Comparison of ENCODE assay signal across 8 mouse cellular contexts in genomic region chr4:148130133-148130532, GRCm38 (mm10). TPM values are rescaled to one million over a fixed set of nuclear protein-coding genes. Genes with fewer than 3 reads are reported as not detected.
DNase-seq lines count a peak whose midpoint lies in the region; ATAC-seq lines count a peak whose summit lies in the region.

Gene Mad2l2, plus strand, starts transcription at chr4:148130384.

- ATAC-seq in inflammation-experienced regulatory T-cells, adult 6 months: no peak
- no peak for ATAC-seq in erythroid progenitor cell, adult 5-6 weeks (replicated peaks; ENCODE audit: low FRiP score, poor library complexity, severe bottlenecking)

- H3K4me1 ChIP-seq in midbrain, embryonic 10.5 days: peaks cover 65% of the 10 kb centered on the region

- peaks cover 16% of the 10 kb centered on the region for H3K36me3 ChIP-seq in midbrain, embryonic 10.5 days

- peak within 1 kb of the TSS; percentile 71 for H3K4me3 ChIP-seq in midbrain, embryonic 10.5 days

- H3K9me3 ChIP-seq in midbrain, embryonic 10.5 days (replicated peaks): no peaks in the 10 kb centered on the region; the same call in 1 of the 2 replicates

- H3K27ac ChIP-seq in midbrain, embryonic 10.5 days (replicated peaks): peak within 1 kb of the TSS; percentile 99

- H3K27me3 ChIP-seq in midbrain, embryonic 10.5 days (ENCODE audit: low read depth, poor library complexity, severe bottlenecking): peaks cover 59% of the 10 kb centered on the region

- no peak for DNase-seq in layer of hippocampus, adult 18-20 months (ENCODE audit: low spot score in 2 of 2)
- DNase-seq in layer of hippocampus, adult 9-11 months: no peak
- DNase-seq in adrenal gland, adult 2 months: no peak
- DNase-seq in gastrocnemius, adult 8-10 months (ENCODE audit: low spot score in 2 of 2): no peak
- no peak for DNase-seq in midbrain, embryonic 10.5 days (ENCODE audit: low spot score)
- DNase-seq in urinary bladder, postnatal 10 days (ENCODE audit: low spot score): no peak

- WGBS in midbrain, embryonic 10.5 days: under 1% methylated on average over 18 of the region's 18 CpGs

RNA-seq across cellular contexts. Expression of gene Mad2l2, which starts in this region (rescaled TPM):
- total RNA-seq in layer of hippocampus, adult 18-20 months (2021): 10 to 100 TPM; 11.2 to 13.1 TPM
- total RNA-seq in adrenal gland, adult 2 months (2021): 10 to 100 TPM; 23.4 to 27.3 TPM
- polyA plus RNA-seq in adrenal gland, adult 2 months (2012; rRNA removed): 30.9 and 36.7 TPM in 2 replicates
- total RNA-seq in gastrocnemius, adult 8-10 months (2022): 10 to 100 TPM; 11.6 to 19.1 (median 15.1) TPM
- polyA plus RNA-seq in inflammation-experienced regulatory T-cells, adult 6 months (2017; shearing (Covaris generic)): 10 to 100 TPM; 36.3 to 49.1 (median 39.6) TPM
- 72.6 and 85.2 TPM in 2 replicates for polyA plus RNA-seq in midbrain, embryonic 10.5 days (2016; fragmentation: Nextera tagmentation; extraction: Ambion mirVana)
- 11.5 and 20.5 TPM in 2 replicates for total RNA-seq in erythroid progenitor cell, adult 5-6 weeks (2015; ENCODE audit: low replicate concordance)
- total RNA-seq in erythroid progenitor cell, adult 5-6 weeks (2017; ENCODE audit: low replicate concordance): 0.30 and 5.5 TPM in 2 replicates
